Mouse (Mus musculus): ENCODE measurements around the gene Bloc1s5.

DNA sequence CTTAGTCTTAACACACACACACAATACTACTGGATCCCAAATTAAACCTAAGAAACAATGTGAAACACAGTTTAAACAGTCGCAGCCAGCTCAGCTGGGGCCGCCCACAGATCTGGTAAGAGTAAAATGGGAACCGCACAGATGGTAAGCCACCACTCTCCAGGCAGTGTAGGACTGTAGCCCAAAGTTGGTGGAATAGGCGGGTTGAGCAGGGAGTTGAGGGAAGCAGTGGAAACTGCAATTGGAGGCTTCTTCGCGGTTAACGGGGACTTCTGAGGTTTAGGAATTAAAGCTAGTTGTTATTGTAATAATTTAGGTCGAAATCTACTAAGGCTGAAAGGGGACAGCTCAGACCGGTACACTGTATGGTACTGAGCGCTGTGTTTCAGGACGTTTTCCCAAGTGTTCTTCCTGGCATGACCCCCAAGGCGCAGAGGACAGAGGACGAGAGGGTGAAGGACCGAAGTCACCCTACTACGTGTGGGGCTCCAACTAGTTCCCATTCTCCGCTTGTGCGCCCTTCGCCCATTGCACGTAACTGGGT lies 581 bp downstream of the Bloc1s5 start:
- TF ChIP-seq CTCF (IDR thresholded peaks at IDR 0.05; ENCODE audit: borderline replicate concordance, control insufficient read depth, extremely low read depth, insufficient read depth, low read length, poor library complexity) (no peak), POLR2A (IDR thresholded peaks at IDR 0.05; ENCODE audit: control insufficient read depth, extremely low read depth, insufficient read depth, low read length, poor library complexity) (no peak)

Measured in thymus, adult 2 months (tissue).